Mouse (Mus musculus) gastrocnemius, adult 2 months (tissue): Measurements from ENCODE around the gene Gm5105. TPM values are rescaled to one million over a fixed set of nuclear protein-coding genes. Genes with fewer than 3 reads are reported as not detected.

Experiments
- DNase-seq: peaks from one replicate; pipeline ENCODE4 v3.0.0; 2022
- H3K27ac ChIP-seq: fragments of 200-600 bp; 2 replicates; pipeline ENCODE4 v1.8.1; 2022; ENCODE audit warnings: mild to moderate bottlenecking
- H3K4me3 ChIP-seq: fragments of 200-600 bp; 2 replicates; pipeline ENCODE4 v1.8.1; 2022; ENCODE audit warnings: mild to moderate bottlenecking, moderate library complexity
- CTCF ChIP-seq: fragments of 200-600 bp; IDR thresholded peaks from 2 replicates; pipeline ENCODE4 v1.8.1; 2022; ENCODE audit warnings: antibody characterized with exemption, mild to moderate bottlenecking, moderate library complexity
- intact Hi-C: fragments of 180-260 bp; cut with DNase I; formaldehyde crosslinking; loops from one replicate; pipeline ENCODE4 v1.15.1; 2025
- total RNA-seq, 2 experiments: library from RNA; stranded (reverse); gene quantifications; 2 replicates each; pipeline ENCODE4 v1.2.3; 2021

Gene Gm5105
- total RNA-seq, 2 experiments from 2014 or later, result 1.3 to 1.8 TPM

DNA sequence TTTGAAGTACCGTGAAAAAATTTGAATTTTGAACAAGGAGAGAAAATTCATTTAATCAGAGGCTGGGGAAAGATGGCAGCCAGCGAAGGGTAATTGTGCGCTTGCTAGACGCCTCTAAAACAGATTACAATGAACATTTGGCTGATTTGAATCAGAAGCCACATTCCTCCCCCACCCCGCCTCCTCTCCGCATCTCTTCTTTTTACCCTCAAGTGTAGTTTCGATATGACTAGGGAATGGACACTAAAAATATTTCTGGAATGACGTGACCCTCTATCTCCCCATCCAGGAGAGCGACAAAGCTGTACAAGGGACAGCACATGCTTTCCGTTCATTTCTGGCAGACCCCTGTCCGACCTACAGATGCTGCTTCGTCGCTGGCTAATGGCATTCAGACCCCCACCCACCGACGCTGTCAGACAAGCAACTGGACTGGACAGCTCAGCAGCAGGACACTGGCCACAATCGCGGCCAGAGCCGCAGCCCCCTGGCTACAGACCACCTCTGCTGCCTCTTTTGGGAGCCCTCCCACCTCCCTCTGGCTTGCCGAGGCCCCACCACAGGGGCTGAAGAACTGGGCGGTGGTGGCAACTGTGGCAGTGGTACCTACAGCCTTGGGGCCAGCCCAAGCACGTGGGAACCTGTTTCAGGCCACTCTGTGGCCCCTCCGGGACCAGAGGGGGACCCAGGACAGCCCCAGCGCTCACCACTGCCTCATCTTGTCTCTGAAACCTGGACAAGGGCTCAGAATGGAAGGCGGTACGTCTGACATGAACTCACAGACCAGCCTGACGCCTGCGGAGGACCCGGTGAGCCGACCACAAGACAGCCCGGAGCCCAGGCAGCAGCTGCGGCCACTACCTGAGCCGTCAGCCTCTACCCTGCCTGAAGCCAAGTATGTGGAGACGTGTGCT, 2.2 kb downstream of the Gm5105 start, which contains the start of gene 1110002E22Rik:
Gene 1110002E22Rik (plus strand): TSS at position 321 of the 914 bp plus-strand sequence.
- intact Hi-C loops, result no loop called here
- peak within 1 kb of the TSS; percentile 75 for H3K4me3 ChIP-seq
- DNase-seq, result peak; percentile 66
- no peak for TF ChIP-seq CTCF
- peak within 1 kb of the TSS; percentile 97 for H3K27ac ChIP-seq

DNA sequence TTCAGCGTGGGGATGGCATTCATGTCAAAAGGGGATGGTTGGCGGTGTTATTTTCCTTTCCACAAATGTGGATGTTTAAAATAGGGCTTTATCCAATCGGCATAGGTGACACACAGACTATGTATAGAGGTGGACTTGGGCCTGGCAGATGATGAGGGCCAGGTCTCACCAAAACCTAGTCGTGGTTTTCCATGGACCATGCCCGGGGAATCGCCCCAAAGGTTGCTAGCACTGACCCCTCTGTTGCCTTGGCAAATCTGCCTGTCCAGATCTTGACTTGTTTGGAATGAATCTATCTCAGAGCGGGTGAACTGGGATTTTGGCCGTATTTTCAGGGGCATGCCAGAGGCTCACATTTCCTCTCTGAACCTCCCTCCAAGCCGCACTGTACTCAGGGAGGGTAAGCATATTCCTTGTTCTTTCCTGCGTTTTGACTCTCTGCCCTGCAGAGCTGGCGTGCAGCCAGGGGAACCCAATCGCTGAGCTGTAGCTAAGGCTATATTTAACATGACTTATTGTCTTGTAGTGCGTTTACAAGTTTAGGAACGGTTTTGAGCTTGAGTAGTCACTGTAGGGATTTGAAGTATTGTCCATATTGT, 3.4 kb downstream of the Gm5105 start:
- intact Hi-C loops, result no loop called here
- no peak for TF ChIP-seq CTCF
- Histone ChIP-seq H3K4me3 (peak overlapping the region; percentile 75), H3K27ac (peak overlapping the region; percentile 97)
- peak; percentile 92 for DNase-seq

DNA sequence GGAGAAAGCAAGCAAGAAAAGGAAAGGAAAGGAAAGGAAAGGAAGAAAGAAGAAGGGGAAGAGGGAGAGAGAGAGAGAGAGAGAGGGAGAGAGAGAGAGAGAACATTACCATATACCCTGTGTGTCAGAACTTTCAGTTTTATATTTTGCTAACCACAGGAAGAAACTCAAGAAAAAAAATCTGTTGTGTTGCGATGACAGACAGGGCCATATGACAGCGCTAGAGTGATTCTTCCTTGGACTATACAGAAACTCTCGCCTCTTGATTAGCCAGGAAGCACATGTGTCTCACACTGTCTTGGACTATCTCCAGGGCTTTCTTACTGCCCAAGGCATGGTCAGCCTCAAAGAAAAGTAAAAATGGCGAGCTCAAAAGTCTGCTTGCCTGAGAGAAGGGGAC, 4.5 kb downstream of the Gm5105 start:
- DNase-seq, result no peak
- no peak for TF ChIP-seq CTCF
- intact Hi-C loops, result no loop called here
- no peak overlapping the region for H3K4me3 ChIP-seq
- H3K27ac ChIP-seq, result peak overlapping the region; percentile 97

DNA sequence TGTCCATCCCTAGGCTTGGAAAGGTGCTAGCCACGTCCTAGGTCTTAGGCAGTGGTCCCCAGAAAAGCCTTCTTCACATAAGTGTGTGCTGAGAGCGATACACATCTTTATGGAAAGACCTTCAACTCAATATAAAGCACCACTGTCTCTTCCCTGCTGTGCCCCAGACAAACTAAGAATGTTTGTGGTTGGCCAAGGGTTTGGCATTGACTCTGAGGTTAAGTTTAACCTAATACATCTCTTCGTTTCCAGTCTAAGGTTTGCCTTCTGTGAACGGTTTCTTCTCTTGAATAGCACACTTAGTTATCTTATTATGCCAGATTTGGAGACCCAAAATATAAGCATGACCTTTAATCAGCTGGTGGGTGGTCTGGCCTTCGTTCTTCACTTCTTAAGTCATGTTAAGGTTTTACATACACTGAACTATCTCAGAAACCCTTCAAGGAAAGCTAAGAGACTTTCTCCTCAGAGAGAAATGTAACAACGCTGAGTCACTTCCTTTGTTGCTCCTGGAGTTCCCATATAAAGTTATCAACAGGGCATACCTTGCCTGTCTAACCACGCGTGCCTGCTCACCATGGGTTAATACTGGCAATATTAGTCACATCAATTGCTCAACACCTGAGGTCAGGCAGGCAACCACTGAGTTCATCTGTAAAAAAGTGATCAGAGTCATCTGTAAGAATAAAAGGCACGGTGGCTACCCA, 5.8 kb downstream of the Gm5105 start:
- no peak for DNase-seq
- peak overlapping the region; percentile 79 for H3K27ac ChIP-seq
- no peak for TF ChIP-seq CTCF
- H3K4me3 ChIP-seq, result no peak overlapping the region
- intact Hi-C loops, result no loop called here

DNA sequence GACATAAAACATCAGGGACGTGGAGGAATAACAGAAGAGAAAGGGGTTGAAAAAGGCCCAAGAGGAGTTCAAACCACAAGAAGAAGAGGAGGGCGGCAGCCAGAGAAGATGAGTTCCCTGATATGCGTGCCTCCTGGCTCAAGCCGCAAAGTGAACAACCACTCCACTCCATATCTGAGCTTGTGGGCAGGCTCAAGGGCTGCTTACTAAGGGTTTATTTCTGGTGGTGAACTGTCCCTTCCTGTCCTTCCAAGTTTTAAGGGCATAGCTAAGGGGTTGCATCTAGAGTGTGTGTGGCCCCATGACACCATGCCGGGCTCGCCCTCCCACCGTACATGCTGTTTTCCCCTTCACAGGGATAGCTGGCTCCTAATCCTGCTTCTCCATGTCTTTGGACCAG, 6.8 kb downstream of the Gm5105 start:
- no peak overlapping the region for H3K4me3 ChIP-seq
- peak overlapping the region; percentile 79 for H3K27ac ChIP-seq
- DNase-seq, result no peak
- no peak for TF ChIP-seq CTCF
- intact Hi-C loops, result no loop called here

DNA sequence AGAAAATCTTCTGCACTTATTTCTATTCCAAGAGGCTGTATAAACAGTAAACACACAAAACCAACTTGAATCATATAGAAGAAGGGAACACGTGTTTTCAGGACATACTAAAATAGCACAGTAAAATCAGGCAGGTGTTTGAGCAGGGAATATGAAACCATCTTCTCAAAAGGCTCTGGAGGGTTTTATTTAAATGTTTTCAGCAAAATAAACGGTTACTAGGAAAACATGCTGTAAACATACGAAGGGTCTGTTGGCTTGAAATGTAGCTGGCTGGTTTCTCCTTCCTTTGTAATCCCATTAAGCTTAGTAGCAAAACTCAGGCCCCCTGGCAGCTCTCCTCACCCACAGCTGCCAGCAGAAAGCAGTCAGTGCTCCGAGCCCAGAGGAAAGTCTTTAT, 9.0 kb downstream of the Gm5105 start:
- DNase-seq, result peak; percentile 28
- peak overlapping the region; percentile 79 for H3K27ac ChIP-seq
- TF ChIP-seq CTCF, result no peak
- H3K4me3 ChIP-seq, result no peak overlapping the region
- intact Hi-C loops, result loop anchor here (10.0 kb wide), 1 partner anchor 533 kb away; no protein-coding TSS in a partner anchor

DNA sequence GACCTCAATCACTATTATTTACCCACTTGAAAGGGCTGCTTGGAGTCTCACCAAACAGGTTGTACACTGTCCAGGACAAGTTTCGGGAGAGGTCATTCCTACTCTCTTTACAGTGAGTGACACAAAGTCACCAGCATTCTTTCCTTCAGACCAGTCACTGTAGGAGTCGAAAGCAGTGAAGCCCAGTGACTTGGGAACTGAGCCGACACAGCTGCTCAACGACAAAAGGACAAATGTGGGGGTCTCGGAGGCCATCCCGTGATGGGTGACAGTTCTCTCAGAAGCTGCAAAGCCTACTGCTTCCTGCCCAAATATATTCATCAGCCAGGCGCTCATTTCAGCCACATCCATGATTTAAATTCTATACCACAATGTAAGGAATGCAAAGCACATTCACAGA, 10.2 kb downstream of the Gm5105 start:
- Histone ChIP-seq H3K27ac (peak overlapping the region; percentile 79; the same call in 1 of the 2 replicates), H3K4me3 (no peak overlapping the region)
- intact Hi-C loops, result loop anchor here (10.0 kb wide), 1 partner anchor 532 kb away; no protein-coding TSS in a partner anchor
- no peak for DNase-seq
- TF ChIP-seq CTCF, result no peak

DNA sequence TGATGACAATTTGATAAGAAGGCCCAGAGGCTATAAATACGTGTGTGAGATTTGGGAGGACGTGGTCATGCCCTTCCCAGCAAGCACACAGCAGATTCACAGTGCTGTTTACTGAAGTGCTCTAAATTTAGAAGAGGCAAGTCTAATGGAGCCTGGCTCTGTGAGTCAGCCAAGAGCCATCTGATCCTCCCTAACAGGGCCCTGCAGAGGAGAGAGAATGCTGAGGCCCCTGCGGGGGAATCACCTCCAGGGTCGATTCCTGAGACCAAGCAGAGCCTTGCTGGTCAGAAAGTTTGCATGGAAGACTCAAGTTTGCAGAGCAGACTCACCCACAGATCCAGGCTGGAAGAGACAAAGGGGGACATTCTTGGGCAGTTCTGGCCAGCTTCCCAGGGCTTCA, 13.2 kb downstream of the Gm5105 start:
- DNase-seq, result peak; percentile 74
- Histone ChIP-seq H3K27ac (peak overlapping the region; percentile 92), H3K4me3 (peak overlapping the region; percentile 35)
- intact Hi-C loops, result loop anchor here (10.0 kb wide), 1 partner anchor 529 kb away; no protein-coding TSS in a partner anchor
- no peak for TF ChIP-seq CTCF

DNA sequence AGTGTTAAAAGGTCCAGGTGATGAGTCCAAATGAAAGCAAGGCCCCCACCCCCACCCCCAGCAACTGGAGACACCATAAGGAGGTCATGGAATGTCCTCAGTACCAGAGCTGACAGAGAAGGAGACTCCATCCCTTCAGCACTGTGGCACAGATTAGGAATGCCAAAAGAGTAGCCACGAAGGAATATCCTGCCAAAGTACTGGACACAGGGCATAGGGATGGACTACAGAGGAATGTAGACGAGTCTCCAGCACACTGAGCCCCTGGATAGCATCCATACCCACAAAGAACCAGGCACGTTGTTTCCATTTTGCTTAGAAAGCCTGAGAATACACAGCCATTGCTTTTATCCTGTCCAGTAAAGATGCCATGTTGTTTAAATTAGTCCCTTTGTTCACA, 15.8 kb downstream of the Gm5105 start:
- no peak for DNase-seq
- intact Hi-C loops, result loop anchor here (10.0 kb wide), 1 partner anchor 527 kb away; no protein-coding TSS in a partner anchor
- TF ChIP-seq CTCF, result no peak
- Histone ChIP-seq H3K4me3 (no peak overlapping the region), H3K27ac (peak overlapping the region; percentile 73; the same call in 1 of the 2 replicates)

DNA sequence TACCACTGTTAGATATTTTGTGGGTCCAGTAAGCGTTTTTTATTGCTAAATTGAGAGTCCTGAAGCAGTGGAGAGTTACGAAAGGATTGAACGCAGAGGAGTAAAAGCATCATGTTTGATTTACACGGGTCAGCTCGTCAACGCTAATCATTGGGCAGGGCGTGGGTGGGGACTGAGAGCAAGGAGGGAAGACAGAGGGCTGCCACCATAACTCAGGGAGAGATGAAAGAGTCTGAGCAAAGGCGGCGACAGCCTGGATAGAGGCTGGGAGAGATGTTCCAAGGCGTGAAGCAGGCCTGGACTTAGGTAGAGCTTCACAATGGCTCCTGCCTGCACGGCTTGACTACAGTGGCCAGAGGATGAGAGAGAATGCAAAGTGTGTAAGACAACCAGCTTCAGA, 16.4 kb downstream of the Gm5105 start:
- no peak for TF ChIP-seq CTCF
- intact Hi-C loops, result loop anchor here (10.0 kb wide), 1 partner anchor 526 kb away; no protein-coding TSS in a partner anchor
- no peak for DNase-seq
- H3K27ac ChIP-seq, result peak overlapping the region; percentile 73; the same call in 1 of the 2 replicates
- no peak overlapping the region for H3K4me3 ChIP-seq

DNA sequence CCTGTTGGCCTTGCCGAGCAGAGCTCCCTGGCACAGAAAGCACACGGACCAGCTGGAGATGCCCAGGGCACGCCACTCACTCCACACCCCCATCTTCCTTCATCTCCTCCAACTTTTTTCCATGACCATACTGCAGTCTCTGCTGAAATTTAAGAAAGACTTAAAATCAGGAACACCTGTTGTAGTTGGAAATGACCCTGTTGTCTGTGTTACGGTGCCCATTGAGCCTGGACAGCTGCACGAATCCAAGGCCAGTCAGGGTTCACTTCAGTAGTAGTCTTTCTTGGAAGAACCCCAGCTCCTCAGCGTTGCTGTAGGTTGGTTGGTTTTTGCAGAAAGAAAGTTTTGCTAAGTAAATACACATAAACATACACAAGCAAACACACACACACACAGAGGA, 17.6 kb downstream of the Gm5105 start:
- Histone ChIP-seq H3K4me3 (no peak overlapping the region), H3K27ac (peak overlapping the region; percentile 73)
- no peak for TF ChIP-seq CTCF
- peak; percentile 67 for DNase-seq
- intact Hi-C loops, result no loop called here

DNA sequence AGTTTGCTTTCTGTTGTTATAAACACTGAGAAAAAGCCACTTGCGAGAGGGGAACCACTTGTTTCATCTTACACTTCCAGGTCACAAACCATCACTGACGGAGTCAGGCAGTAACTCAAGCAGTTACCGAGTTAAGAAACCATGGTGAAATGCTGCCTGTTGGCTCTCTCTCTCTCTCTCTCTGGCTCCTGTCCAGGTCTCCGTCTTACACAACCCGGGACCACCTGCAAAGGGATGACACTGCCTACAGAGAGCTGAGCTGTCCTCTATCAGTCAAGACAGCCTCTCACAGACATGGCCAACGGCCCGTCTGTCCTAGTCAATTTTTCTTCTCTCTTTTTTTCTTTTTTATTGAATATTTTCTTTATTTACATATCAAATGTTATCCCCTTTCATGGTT, 23.9 kb downstream of the Gm5105 start:
- DNase-seq, result peak; percentile 33
- Histone ChIP-seq H3K4me3 (no peak overlapping the region), H3K27ac (peak overlapping the region; percentile 69)
- intact Hi-C loops, result no loop called here
- TF ChIP-seq CTCF, result no peak
